Mouse (Mus musculus) heart, adult 18-20 months (tissue): ENCODE results near the gene Chid1. TPM values are rescaled to one million over a fixed set of nuclear protein-coding genes. Genes with fewer than 3 reads are reported as not detected.

ENCODE experiments used
- DNase-seq, 2 experiments: peaks; one replicate each; pipeline ENCODE4 v3.0.0; 2021 to 2022; ENCODE audit warnings: mixed read lengths in 1 of 2
- total RNA-seq, 2 experiments: library from RNA; stranded (reverse); gene quantifications; 2 replicates each; pipeline ENCODE4 v1.2.3; 2021

Chid1 gene
- total RNA-seq, 2 experiments from 2014 or later, result 48.2 to 50.9 TPM

- no peak for DNase-seq
Observed at GRCm38 (mm10) chr7:141506278-141506677, 33.4 kb downstream of the Chid1 start.

GRCm38 (mm10) chr7:141502556-141502905 is 37.1 kb downstream of the Chid1 start:
- no peak for DNase-seq

- DNase-seq, result no peak
Observed at GRCm38 (mm10) chr7:141501820-141502555, 37.7 kb downstream of the Chid1 start.

- DNase-seq, result peak; percentile 41 to 55
Observed at GRCm38 (mm10) chr7:141497600-141497999, 42.1 kb downstream of the Chid1 start.

GRCm38 (mm10) chr7:141495940-141496339 is 43.7 kb downstream of the Chid1 start:
- no peak for DNase-seq

GRCm38 (mm10) chr7:141495379-141495778 is 44.3 kb downstream of the Chid1 start:
- no peak for DNase-seq

GRCm38 (mm10) chr7:141493729-141494128 is 45.9 kb downstream of the Chid1 start:
- DNase-seq, result no peak

GRCm38 (mm10) chr7:141492738-141493137 is 46.9 kb downstream of the Chid1 start:
- DNase-seq, result no peak

GRCm38 (mm10) chr7:141491151-141491550 is 48.5 kb downstream of the Chid1 start:
- no peak for DNase-seq

- no peak for DNase-seq
Observed at GRCm38 (mm10) chr7:141487141-141487540, 52.5 kb downstream of the Chid1 start.

GRCm38 (mm10) chr7:141486239-141486638 is 53.4 kb downstream of the Chid1 start:
- no peak for DNase-seq

- DNase-seq, result no peak
Observed at GRCm38 (mm10) chr7:141485606-141486005, 54.1 kb downstream of the Chid1 start.

GRCm38 (mm10) chr7:141485186-141485585 is 54.5 kb downstream of the Chid1 start:
- DNase-seq, result no peak

- no peak for DNase-seq
Observed at GRCm38 (mm10) chr7:141484186-141485120, 55.2 kb downstream of the Chid1 start.

- no peak for DNase-seq
Observed at GRCm38 (mm10) chr7:141483114-141483653, 56.5 kb downstream of the Chid1 start.

- DNase-seq, result no peak
Observed at GRCm38 (mm10) chr7:141482531-141483024, 57.1 kb downstream of the Chid1 start.

- peak; percentile 62 to 77 for DNase-seq
Observed at GRCm38 (mm10) chr7:141481498-141482401, 57.9 kb downstream of the Chid1 start.

- DNase-seq, result peak; percentile 82 to 84
Observed at GRCm38 (mm10) chr7:141480842-141481497, 58.7 kb downstream of the Chid1 start.

GRCm38 (mm10) chr7:141478270-141478748 is 61.3 kb downstream of the Chid1 start:
- peak; percentile 50 to 54 for DNase-seq

GRCm38 (mm10) chr7:141477578-141478269 is 61.9 kb downstream of the Chid1 start:
- DNase-seq, result peak; percentile 44 to 63
